Mouse (Mus musculus) limb, embryonic 15.5 days (tissue): ENCODE measurements around the gene Smdt1. TPM values are rescaled to one million over a fixed set of nuclear protein-coding genes. Genes with fewer than 3 reads are reported as not detected.

Source experiments
- ATAC-seq: fragments of 200-750 bp; cut with Nextera tagmentation; 2 replicates; pipeline ENCODE4 v1.8.0; 2017; ENCODE audit warnings: low read depth, moderate TSS enrichment; ENCODE audit not compliant: insufficient number of reproducible peaks, low FRiP score, low TSS enrichment
- H3K27ac ChIP-seq: fragments of 300-500 bp; sonication (generic); 2 replicates; pipeline ENCODE4 v1.5.1; 2015; ENCODE audit warnings: moderate library complexity, mild to moderate bottlenecking, inconsistent platforms
- H3K27me3 ChIP-seq: fragments of 300-500 bp; sonication (generic); 2 replicates; pipeline ENCODE4 v1.6.1; 2015; ENCODE audit warnings: inconsistent platforms
- H3K36me3 ChIP-seq: fragments of 300-500 bp; sonication (generic); 2 replicates; pipeline ENCODE4 v1.6.1; 2015; ENCODE audit warnings: inconsistent platforms
- H3K4me1 ChIP-seq: fragments of 300-500 bp; sonication (generic); 2 replicates; pipeline ENCODE4 v1.6.1; 2015; ENCODE audit warnings: inconsistent platforms
- H3K4me2 ChIP-seq: fragments of 300-500 bp; sonication (generic); 2 replicates; pipeline ENCODE4 v1.6.1; 2015; ENCODE audit warnings: mild to moderate bottlenecking, inconsistent platforms
- H3K4me3 ChIP-seq: fragments of 300-500 bp; sonication (generic); 2 replicates; pipeline ENCODE4 v1.5.1; 2015; ENCODE audit warnings: mild to moderate bottlenecking, inconsistent platforms
- H3K9ac ChIP-seq: fragments of 300-500 bp; sonication (generic); 2 replicates; pipeline ENCODE4 v1.6.1; 2015; ENCODE audit warnings: inconsistent platforms
- H3K9me3 ChIP-seq: fragments of 300-500 bp; sonication (generic); 2 replicates; pipeline ENCODE4 v1.6.1; 2016; ENCODE audit warnings: inconsistent platforms
- WGBS: fragments of 180-500 bp; shearing (Covaris S2); methylation state at CpG from one replicate; pipeline ENCODE4 v1.1.7; 2015; 5-methylcytosine and 5-hydroxymethylcytosine counted together
- polyA plus RNA-seq: library from polyadenylated mRNA; unstranded; fragments of >200 nt; fragmentation: Nextera tagmentation; extraction: Ambion mirVana; gene quantifications from 2 replicates; pipeline ENCODE4 v1.2.1, GENCODE M21; 2015

Gene Smdt1
- 262 and 273 TPM in 2 replicates for polyA plus RNA-seq

DNA sequence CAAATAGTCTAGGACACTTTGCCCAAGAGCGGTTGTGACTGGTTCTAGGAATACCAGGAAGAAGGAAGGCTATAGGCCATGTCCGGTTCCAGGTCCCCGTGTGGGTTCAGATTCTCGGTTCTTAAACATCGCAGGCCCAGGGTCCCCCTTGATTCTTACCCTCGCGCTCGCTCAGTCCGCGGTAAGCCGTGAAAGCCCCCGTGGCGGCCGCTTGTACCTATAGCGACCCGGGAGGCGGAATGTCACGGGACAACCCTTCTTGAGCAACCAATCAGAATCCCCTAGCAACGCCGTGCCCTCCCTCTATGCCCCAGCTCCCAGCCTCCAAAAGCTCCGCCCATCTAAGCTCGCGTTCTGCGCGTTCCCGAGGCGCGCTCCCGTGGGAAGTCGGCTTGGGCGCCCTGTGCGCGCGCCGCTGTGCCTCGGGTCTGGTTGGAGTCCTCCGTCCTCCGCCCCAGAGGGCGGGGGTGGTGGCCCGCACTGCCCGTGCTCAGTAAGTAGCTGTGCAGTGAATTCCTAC is at the start of gene Smdt1, which contains the start of the genes Naga and Pheta2:
TSS of gene Smdt1 (plus strand) at position 367 of the 520 bp plus-strand sequence.
TSS of gene Naga (minus strand) at position 333 of the 520 bp plus-strand sequence.
TSS of gene Pheta2 (plus strand) at position 350 of the 520 bp plus-strand sequence.
- Histone ChIP-seq H3K9me3 (no peaks in the 10 kb centered on the region), H3K4me3 (peak within 1 kb of the TSS; percentile 60), H3K36me3 (peaks cover 36% of the 10 kb centered on the region), H3K9ac (peak within 1 kb of the TSS; percentile 53), H3K27me3 (no peaks in the 10 kb centered on the region), H3K27ac (peak within 1 kb of the TSS; percentile 70), H3K4me2 (peak within 1 kb of the TSS; percentile 62), H3K4me1 (peaks cover 49% of the 10 kb centered on the region)
- ATAC-seq = peak; percentile 87
- WGBS = under 1% methylated on average over 41 of the region's 41 CpGs

DNA sequence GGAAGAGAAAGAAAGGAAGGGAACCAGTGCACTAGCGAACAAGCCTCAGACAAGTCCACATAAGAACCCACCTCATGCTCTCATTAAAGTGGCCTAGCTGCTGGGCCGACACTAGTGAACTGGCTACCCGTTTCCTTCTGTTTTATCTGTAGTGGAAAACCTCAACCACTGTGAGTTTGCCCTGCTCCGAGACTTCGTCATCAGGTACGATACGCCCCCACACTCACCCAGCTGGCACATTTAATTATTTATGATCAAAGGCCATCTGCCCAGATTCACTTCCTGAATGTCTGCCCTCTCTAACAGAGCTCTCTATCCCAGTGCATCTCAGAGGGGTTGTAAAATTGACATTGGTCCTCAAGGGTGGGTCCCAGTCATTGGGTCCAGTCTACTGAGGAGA is 48.5 kb upstream of the Smdt1 start:
- H3K4me1 ChIP-seq = peaks cover 8% of the 10 kb centered on the region
- H3K4me3 ChIP-seq = no peak overlapping the region
- H3K9ac ChIP-seq = no peak overlapping the region
- no peak overlapping the region for H3K27ac ChIP-seq
- no peaks in the 10 kb centered on the region for H3K9me3 ChIP-seq
- no peaks in the 10 kb centered on the region for H3K27me3 ChIP-seq
- no peak overlapping the region for H3K4me2 ChIP-seq
- ATAC-seq = no peak
- 84% methylated on average over 7 of the region's 7 CpGs for WGBS
- H3K36me3 ChIP-seq = peaks cover 10% of the 10 kb centered on the region; the same call in 1 of the 2 replicates

DNA sequence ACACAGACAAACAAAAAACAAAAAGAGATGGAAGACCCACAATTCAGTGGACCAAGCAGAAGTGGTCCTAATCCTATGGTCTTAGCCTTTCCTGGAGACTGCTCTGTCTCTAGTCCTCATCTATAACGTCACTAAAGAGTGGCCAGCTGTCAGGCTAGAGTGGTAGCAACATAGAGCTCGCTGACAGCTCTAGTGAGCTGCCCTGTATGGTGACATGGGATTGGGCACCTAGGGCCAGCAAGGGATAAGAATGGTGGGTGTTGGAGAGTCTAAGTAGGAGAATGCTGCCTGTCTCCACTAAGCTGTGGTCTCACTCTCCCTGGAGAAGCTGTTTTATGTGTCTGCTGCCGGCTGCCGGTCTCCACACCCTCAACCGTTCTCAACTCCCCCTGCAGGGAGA is 45.9 kb upstream of the Smdt1 start:
- WGBS = 25% methylated on average over 5 of the region's 5 CpGs
- no peaks in the 10 kb centered on the region for H3K27me3 ChIP-seq
- ATAC-seq = no peak
- no peak overlapping the region for H3K9ac ChIP-seq
- no peak overlapping the region for H3K4me3 ChIP-seq
- peak overlapping the region; percentile 31 for H3K4me2 ChIP-seq
- H3K36me3 ChIP-seq = 0 out of 2 replicates have a peak, but pooled peaks cover 5% of the 10 kb centered on the region
- H3K4me1 ChIP-seq = peaks cover 8% of the 10 kb centered on the region
- no peak overlapping the region for H3K27ac ChIP-seq
- H3K9me3 ChIP-seq = no peaks in the 10 kb centered on the region

DNA sequence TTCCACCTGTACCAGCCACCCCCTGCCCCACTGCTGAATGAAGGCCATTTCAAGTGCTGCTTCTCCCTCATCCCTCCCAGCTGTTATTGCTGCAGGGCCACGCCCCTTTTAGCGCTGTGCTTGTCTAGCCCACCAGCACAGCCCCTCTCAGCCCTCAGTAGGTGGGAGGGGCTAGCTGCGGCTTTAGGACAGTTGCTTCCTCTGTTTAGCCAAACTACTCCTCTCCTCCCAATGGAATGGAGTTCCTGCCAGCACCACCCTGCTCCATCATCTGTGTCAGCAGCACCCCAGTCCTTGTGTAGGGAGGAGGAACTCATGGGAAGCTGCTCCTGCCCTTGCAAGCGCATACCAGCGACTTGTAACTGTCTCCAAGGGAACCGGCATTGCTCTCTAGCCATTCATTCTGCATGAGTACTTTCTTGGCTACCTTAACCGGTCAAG is 45.5 kb upstream of the Smdt1 start:
- Histone ChIP-seq H3K36me3 (0 out of 2 replicates have a peak, but pooled peaks cover 5% of the 10 kb centered on the region), H3K4me3 (no peak overlapping the region), H3K27ac (no peak overlapping the region), H3K4me2 (peak overlapping the region; percentile 31), H3K27me3 (no peaks in the 10 kb centered on the region), H3K9me3 (no peaks in the 10 kb centered on the region), H3K4me1 (peaks cover 8% of the 10 kb centered on the region), H3K9ac (no peak overlapping the region)
- no peak for ATAC-seq
- WGBS = 19% methylated on average over 7 of the region's 7 CpGs

DNA sequence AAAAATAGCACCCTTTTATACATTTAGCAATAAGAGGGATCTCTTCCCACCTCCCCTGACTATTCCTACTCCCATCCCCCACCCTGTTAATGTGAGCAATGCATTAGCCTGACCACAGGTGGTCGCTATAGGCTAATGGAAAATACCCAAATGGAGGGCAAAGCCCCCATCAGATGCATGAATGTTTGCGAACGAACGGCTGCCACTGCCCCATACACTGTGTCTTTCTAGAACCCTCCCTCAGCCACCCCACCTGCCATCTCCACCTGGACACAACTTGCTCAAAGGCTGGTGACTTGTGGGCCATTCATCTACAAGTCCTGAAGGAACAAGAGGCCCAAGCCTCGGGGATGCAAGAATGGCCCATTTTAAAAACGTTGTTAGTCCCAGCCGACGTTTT is 44.7 kb upstream of the Smdt1 start:
- no peak overlapping the region for H3K4me2 ChIP-seq
- peaks cover 11% of the 10 kb centered on the region for H3K4me1 ChIP-seq
- WGBS = 37% methylated on average over 8 of the region's 8 CpGs
- H3K27me3 ChIP-seq = no peaks in the 10 kb centered on the region
- ATAC-seq = no peak
- H3K27ac ChIP-seq = no peak overlapping the region
- no peak overlapping the region for H3K9ac ChIP-seq
- H3K36me3 ChIP-seq = 0 out of 2 replicates have a peak, but pooled peaks cover 5% of the 10 kb centered on the region
- no peak overlapping the region for H3K4me3 ChIP-seq
- no peaks in the 10 kb centered on the region for H3K9me3 ChIP-seq

DNA sequence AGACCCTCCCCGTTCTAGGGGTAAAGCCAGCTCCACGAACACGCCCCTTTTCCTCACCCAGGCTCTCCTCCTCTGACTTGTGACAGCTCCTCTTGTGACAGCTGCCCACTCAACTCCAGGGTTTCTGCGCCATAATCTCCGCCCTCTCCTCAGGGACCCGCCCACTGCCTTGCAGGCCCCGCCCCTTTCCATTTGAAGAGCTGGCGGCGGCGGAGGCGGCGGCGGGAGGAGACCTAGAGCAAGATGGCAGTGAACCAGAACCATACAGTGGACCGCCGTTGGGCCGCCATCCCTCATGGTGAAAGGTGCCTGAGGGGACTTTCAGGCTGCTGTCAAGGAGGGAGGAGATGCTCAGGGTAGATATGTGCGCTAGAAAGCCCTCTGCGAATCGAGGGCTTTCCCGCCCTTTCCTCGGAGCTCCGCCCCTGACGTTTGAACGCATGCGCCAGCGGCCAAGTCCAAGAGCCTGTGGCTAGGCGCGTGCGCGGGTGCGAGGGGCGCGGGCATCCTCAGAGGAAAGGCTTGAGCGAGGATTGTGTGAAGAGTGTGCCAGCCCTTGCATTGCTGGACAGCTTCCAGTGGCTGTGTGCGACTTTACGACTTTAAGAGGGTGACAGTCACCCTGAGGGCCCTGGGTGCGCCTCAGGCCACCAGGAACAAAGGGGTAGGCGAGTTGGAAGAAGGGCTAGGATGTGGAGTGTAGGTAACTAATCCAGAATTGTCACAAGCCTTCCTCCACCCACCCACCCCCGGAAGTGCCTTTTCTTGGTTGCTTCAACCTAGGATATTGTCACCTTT is 39.8 kb upstream of the Smdt1 start, which contains the start of gene Wbp2nl:
TSS of gene Wbp2nl (plus strand) at position 191 of the 798 bp plus-strand sequence.
- H3K27me3 ChIP-seq = no peaks in the 10 kb centered on the region
- H3K4me3 ChIP-seq = no peak within 1 kb of the TSS
- H3K27ac ChIP-seq = no peak within 1 kb of the TSS
- H3K4me2 ChIP-seq = peak within 1 kb of the TSS; percentile 25; the same call in 1 of the 2 replicates
- H3K9me3 ChIP-seq = no peaks in the 10 kb centered on the region
- 0 out of 2 replicates have a peak, but pooled peaks cover 3% of the 10 kb centered on the region for H3K4me1 ChIP-seq
- H3K9ac ChIP-seq = no peak within 1 kb of the TSS
- 52% methylated on average over 39 of the region's 39 CpGs for WGBS
- no peak for ATAC-seq
- H3K36me3 ChIP-seq = no peaks in the 10 kb centered on the region

DNA sequence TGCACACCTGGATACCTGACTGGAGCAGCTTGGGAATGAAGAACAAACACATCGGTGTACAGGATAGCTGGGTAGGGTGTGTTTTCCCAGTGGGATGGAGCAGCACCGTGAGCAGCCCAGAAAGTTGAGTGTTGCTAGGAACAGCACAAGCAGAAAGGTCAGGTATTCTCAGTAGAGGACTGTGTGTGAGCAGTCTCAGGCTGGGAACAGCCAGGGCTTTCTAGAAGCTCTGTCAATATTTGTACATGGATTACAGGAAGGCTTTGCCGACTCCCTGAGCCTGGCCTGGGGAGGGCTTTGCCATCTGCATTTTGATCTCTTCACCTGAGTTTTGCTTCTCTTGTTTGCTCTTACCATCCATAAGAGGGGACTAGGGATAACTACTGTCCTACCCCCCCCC is 31.7 kb upstream of the Smdt1 start:
- Histone ChIP-seq H3K4me3 (no peak overlapping the region), H3K9ac (no peak overlapping the region), H3K9me3 (no peaks in the 10 kb centered on the region), H3K27me3 (no peaks in the 10 kb centered on the region), H3K36me3 (no peaks in the 10 kb centered on the region), H3K4me1 (no peaks in the 10 kb centered on the region), H3K4me2 (no peak overlapping the region), H3K27ac (no peak overlapping the region)
- no peak; the same call in 1 of the 2 replicates for ATAC-seq
- WGBS = 82% methylated on average over 3 of the region's 3 CpGs

DNA sequence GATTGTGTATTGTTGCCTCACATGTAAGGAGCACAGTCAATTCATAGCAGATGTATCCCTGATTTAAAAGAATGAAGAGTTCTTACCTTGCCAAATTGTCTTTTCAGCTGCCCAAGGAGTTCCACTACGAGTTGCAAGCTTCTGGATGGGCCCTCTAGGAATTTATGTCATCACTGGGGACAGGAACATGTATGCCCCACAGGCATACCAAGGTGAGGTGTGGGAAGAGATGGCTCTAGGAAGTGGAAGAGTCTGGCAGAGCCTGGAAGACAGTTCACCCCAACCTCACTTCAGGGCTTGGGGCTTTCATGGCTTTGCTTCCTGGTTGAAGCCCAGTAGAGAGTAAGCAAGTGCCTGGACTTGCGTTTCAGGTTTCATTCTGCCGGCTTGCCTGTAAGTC is 30.3 kb upstream of the Smdt1 start:
- Histone ChIP-seq H3K4me2 (no peak overlapping the region), H3K36me3 (no peaks in the 10 kb centered on the region), H3K4me3 (no peak overlapping the region), H3K9ac (no peak overlapping the region), H3K9me3 (no peaks in the 10 kb centered on the region), H3K27ac (no peak overlapping the region), H3K4me1 (no peaks in the 10 kb centered on the region), H3K27me3 (no peaks in the 10 kb centered on the region)
- WGBS = 58% methylated on average over 3 of the region's 3 CpGs
- ATAC-seq = no peak

DNA sequence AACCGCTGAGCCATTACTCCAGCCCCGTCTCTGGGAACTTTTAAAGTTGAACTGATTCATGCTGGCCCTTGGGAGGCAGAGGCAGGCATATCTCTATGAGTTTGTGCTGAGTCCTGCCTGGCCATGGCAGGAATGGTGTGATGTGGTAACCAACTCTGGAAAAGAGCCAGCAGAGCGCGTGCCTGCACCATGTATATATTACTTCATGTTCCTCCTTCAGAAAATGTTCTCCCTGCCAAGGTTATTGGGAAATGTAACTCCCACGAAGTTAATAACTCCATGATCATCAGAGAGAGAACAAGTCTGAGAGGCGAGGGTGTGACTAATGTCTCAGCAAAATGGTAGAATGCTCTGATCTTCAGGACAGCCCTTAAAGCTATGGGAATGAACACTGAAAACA is 20.9 kb upstream of the Smdt1 start:
- no peaks in the 10 kb centered on the region for H3K4me1 ChIP-seq
- H3K4me2 ChIP-seq = no peak overlapping the region
- no peaks in the 10 kb centered on the region for H3K36me3 ChIP-seq
- no peaks in the 10 kb centered on the region for H3K9me3 ChIP-seq
- H3K9ac ChIP-seq = no peak overlapping the region
- WGBS = 74% methylated on average over 6 of the region's 6 CpGs
- H3K4me3 ChIP-seq = no peak overlapping the region
- no peak overlapping the region for H3K27ac ChIP-seq
- no peaks in the 10 kb centered on the region for H3K27me3 ChIP-seq
- ATAC-seq = no peak

DNA sequence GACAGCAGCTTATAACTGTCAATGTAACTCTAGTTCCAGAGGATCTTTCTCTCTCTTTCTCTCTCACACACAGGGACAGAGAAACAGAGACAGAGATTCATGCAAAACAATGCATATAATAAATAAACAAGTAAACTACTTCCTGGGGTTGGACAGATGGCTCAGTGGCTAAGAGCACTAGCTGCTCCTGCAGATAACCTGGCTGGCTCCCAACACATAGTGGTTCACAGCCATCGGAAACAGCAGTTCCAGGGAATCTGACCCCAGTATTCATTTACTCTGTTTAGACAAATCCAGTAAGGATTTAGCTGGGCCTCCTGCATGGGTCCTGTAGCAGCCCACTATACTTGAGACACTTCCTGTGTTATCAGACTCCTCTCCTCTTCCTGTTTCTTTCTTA is 19.1 kb upstream of the Smdt1 start:
- H3K9ac ChIP-seq = no peak overlapping the region
- H3K4me3 ChIP-seq = no peak overlapping the region
- no peaks in the 10 kb centered on the region for H3K9me3 ChIP-seq
- H3K27me3 ChIP-seq = no peaks in the 10 kb centered on the region
- H3K27ac ChIP-seq = no peak overlapping the region
- WGBS = 43% methylated on average over 1 of the region's 1 CpGs
- no peaks in the 10 kb centered on the region for H3K36me3 ChIP-seq
- no peaks in the 10 kb centered on the region for H3K4me1 ChIP-seq
- H3K4me2 ChIP-seq = no peak overlapping the region
- ATAC-seq = no peak

DNA sequence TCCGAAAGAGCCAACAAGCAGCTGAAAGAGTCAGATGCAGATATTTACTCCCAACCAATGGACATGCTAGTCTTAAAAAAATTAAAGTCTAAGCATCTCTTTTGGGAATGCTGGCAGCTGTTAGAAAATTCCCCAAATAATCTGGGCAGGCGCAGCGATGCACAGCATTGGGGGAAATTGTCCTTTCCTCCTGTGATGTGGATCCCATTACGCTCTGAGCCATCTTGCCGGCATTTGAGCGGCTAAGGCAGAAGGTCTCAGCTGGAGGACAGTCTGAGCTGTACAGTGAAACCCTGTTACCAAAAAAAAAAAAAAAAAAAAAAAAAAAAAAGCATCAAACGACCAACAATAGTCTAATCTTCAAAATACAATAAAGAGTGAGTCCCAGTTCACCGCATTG is 16.6 kb upstream of the Smdt1 start:
- no peak overlapping the region for H3K27ac ChIP-seq
- no peaks in the 10 kb centered on the region for H3K9me3 ChIP-seq
- no peaks in the 10 kb centered on the region for H3K27me3 ChIP-seq
- no peak overlapping the region for H3K4me3 ChIP-seq
- H3K36me3 ChIP-seq = no peaks in the 10 kb centered on the region
- no peak overlapping the region for H3K4me2 ChIP-seq
- no peak overlapping the region for H3K9ac ChIP-seq
- no peaks in the 10 kb centered on the region for H3K4me1 ChIP-seq
- no peak for ATAC-seq
- 71% methylated on average over 8 of the region's 8 CpGs for WGBS

DNA sequence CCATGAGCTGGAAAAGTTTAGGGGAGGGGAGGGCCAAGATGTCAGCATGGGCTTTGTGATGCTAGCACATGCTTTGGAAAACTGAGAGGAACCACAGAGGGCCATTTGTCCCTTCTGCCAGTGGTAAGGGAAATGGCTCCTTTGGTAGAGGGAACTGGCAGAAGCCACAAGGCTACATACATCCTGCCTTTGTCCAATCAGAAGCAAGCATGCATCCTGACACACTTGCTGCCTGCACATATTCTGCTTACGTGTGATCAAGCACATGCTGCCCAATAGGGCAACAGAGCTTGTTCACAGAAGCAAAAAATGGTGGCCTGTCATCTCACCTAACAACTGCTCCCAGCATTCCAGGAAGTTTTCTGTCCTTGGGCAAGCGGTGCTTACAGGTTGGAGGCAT is 13.4 kb upstream of the Smdt1 start:
- H3K4me3 ChIP-seq = no peak overlapping the region
- H3K27me3 ChIP-seq = no peaks in the 10 kb centered on the region
- no peaks in the 10 kb centered on the region for H3K9me3 ChIP-seq
- WGBS = 40% methylated on average over 2 of the region's 2 CpGs
- H3K36me3 ChIP-seq = peaks cover 9% of the 10 kb centered on the region; the same call in 1 of the 2 replicates
- peak overlapping the region; percentile 5; the same call in 1 of the 2 replicates for H3K27ac ChIP-seq
- H3K9ac ChIP-seq = no peak overlapping the region
- no peaks in the 10 kb centered on the region for H3K4me1 ChIP-seq
- H3K4me2 ChIP-seq = no peak overlapping the region
- ATAC-seq = no peak
